Mouse (Mus musculus): Measurements from ENCODE around the gene Atcay. TPM values are rescaled to one million over a fixed set of nuclear protein-coding genes. Genes with fewer than 3 reads are reported as not detected.
A peak's percentile ranks its signal among the peaks of the same experiment; 100 is the strongest.

Gene Atcay
- polyA plus RNA-seq, 1 experiment, result 0.26 TPM

DNA sequence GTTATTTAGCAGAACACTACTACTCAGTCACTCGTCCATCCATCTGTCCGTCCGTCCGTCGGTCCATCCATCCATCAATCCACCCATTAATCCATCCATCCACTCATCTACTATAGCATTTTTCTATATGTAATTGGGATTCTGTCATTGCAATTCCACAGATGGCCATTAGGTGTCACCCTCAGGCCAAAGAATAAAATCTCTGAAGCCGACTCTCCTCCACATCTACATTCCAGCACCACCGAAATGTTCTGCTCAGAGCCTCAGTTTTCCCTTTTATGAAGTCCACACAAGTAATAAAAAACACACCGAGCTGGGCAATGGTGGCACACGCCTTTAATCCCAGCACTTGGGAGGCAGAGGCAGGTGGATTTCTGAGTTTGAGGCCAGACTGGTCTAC, 32.4 kb downstream of the Atcay start:
- TF ChIP-seq CTCF (IDR thresholded peaks at IDR 0.05; ENCODE audit: control insufficient read depth, insufficient read depth, insufficient replicate concordance, low read depth, low read length) (0 out of 2 replicates have a peak, but pooled peaks have one; percentile 17), POLR2A (IDR thresholded peaks at IDR 0.05; ENCODE audit: control insufficient read depth, low read depth, low read length) (no peak)
- H3K36me3 ChIP-seq (ENCODE audit: control insufficient read depth, insufficient read depth, low read length), result no peaks in the 10 kb centered on the region
- H3K27me3 ChIP-seq (ENCODE audit: control insufficient read depth, insufficient read depth, low read length), result no peaks in the 10 kb centered on the region
- no peak overlapping the region for H3K27ac ChIP-seq (ENCODE audit: control insufficient read depth, insufficient read depth, low read depth, low read length)
- peaks cover 16% of the 10 kb centered on the region for H3K4me1 ChIP-seq (ENCODE audit: control insufficient read depth, insufficient read depth, low read length)
- no peak overlapping the region for H3K4me3 ChIP-seq (ENCODE audit: control insufficient read depth, low read depth, low read length)

DNA sequence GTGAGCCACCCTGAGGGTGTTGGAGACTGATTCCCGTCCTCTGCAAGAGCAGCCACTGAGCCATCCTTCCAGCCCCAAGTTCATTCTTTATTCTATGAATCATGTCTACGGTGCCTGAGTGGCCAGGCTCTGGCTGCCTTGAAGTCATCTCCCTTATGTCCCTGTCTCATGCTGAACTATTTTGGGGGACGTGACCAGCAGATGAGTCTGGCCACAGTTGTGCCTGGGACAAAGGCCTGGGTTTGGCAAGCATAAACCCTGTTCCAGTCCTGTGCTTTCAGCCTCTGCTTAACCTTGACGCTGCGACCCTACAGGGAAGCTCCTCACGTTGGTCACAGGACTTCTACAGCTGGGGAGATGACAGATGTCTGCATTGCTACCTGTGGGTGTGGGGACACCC, 33.3 kb downstream of the Atcay start:
- peaks cover 20% of the 10 kb centered on the region for H3K4me1 ChIP-seq (ENCODE audit: control insufficient read depth, insufficient read depth, low read length)
- H3K36me3 ChIP-seq (ENCODE audit: control insufficient read depth, insufficient read depth, low read length), result no peaks in the 10 kb centered on the region
- no peak overlapping the region for H3K27ac ChIP-seq (ENCODE audit: control insufficient read depth, insufficient read depth, low read depth, low read length)
- H3K4me3 ChIP-seq (ENCODE audit: control insufficient read depth, low read depth, low read length), result no peak overlapping the region
- TF ChIP-seq CTCF (IDR thresholded peaks at IDR 0.05; ENCODE audit: control insufficient read depth, insufficient read depth, insufficient replicate concordance, low read depth, low read length) (no peak), POLR2A (IDR thresholded peaks at IDR 0.05; ENCODE audit: control insufficient read depth, low read depth, low read length) (no peak)
- H3K27me3 ChIP-seq (ENCODE audit: control insufficient read depth, insufficient read depth, low read length), result no peaks in the 10 kb centered on the region

DNA sequence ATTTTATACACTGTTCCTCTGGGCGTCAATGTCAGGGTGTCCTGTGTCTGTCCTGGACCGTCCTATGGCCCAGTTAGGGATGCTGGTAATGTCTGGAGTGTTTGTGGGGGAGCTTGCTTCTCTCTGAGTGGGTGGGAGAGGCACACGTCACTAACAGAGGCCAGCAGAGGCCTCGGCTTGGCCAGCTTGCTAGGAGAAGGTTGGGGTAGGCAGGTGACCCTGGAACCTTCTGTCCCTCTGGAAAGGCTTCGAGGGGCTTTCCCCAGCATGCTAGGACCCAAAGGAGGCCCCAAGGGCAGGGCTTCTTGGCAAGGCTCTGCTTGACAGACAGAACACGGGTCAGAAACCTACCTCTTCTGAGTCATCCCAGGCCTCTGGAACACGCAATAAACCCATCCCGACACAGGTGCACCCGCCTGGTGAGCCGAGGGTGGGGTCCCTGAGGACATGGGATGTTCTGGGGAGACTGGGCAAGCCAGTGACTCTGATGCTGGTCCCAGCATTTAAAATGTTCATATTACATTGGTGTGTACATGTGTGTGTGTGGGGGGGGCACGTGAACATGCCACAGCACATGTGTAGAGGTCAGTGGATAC, 34.1 kb downstream of the Atcay start:
- H3K36me3 ChIP-seq (ENCODE audit: control insufficient read depth, insufficient read depth, low read length), result no peaks in the 10 kb centered on the region
- no peak for TF ChIP-seq POLR2A (IDR thresholded peaks at IDR 0.05; ENCODE audit: control insufficient read depth, low read depth, low read length)
- TF ChIP-seq CTCF (IDR thresholded peaks at IDR 0.05; ENCODE audit: control insufficient read depth, insufficient read depth, insufficient replicate concordance, low read depth, low read length), result no peak
- H3K4me1 ChIP-seq (ENCODE audit: control insufficient read depth, insufficient read depth, low read length), result peaks cover 26% of the 10 kb centered on the region
- peak overlapping the region; percentile 88 for H3K4me3 ChIP-seq (ENCODE audit: control insufficient read depth, low read depth, low read length)
- no peak overlapping the region for H3K27ac ChIP-seq (ENCODE audit: control insufficient read depth, insufficient read depth, low read depth, low read length)
- H3K27me3 ChIP-seq (ENCODE audit: control insufficient read depth, insufficient read depth, low read length), result no peaks in the 10 kb centered on the region

DNA sequence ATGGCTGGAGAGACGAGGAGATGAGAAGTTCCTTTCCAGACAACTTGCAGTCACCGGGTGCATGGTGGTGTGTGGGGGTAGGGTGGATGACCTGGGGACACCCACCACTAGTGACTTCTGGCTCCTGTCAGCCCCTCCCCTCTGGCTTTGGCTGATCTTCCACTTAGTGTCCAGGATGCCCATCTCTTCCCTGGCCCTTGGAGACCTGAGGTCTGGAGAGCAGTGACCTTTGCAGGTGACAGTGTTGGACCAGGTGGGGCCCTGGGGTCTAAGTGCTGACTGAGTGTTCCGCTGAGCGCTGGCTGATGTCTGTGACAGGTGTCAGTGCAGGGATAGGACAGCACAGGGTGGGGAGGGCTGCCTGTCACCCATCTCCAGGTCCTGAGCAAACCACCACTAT, 35.3 kb downstream of the Atcay start:
- Histone ChIP-seq H3K4me1 (ENCODE audit: control insufficient read depth, insufficient read depth, low read length) (peaks cover 37% of the 10 kb centered on the region), H3K4me3 (ENCODE audit: control insufficient read depth, low read depth, low read length) (peak overlapping the region; percentile 88), H3K27me3 (ENCODE audit: control insufficient read depth, insufficient read depth, low read length) (no peaks in the 10 kb centered on the region), H3K36me3 (ENCODE audit: control insufficient read depth, insufficient read depth, low read length) (no peaks in the 10 kb centered on the region), H3K27ac (ENCODE audit: control insufficient read depth, insufficient read depth, low read depth, low read length) (peak overlapping the region; percentile 34)
- TF ChIP-seq POLR2A (IDR thresholded peaks at IDR 0.05; ENCODE audit: control insufficient read depth, low read depth, low read length) (no peak; the same call in 1 of the 2 replicates), CTCF (IDR thresholded peaks at IDR 0.05; ENCODE audit: control insufficient read depth, insufficient read depth, insufficient replicate concordance, low read depth, low read length) (no peak)

DNA sequence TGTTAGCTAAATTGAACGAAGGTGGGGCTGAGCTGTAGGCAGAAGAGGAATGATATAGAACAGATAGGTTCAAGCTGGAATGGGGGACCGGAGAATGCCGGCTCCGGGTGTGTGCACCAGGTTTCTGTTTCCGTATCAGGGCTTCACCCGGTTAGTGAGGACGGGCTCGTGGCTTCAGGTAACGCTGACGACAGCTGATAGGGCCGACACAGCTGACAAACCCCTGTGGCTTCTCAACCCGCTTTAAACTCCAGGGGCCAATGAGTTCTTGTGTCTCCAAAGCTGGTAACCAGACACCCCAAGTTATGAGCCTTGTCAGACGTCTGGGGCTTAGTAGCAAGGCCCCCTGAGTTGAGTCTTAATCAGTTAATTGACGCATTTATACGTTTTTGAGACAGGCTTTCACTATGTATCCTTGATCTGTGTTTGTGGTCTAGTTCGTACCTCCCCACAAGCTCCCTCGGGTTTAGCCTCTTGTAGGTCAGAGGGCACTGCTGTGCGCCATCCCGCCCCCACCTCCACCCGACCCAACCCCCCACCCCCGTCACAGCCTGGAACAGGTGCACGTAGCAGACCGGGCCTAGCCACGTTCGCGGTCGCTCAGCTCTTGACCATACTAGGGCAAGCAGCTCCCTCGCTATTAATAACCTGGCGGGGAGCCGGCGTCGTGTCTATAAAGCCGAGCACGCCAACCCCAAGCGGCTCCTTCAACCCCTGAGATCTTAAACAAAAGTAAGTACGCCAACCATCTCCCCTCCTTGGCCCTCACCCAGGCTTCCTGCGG, 36.5 kb downstream of the Atcay start:
- H3K36me3 ChIP-seq (ENCODE audit: control insufficient read depth, insufficient read depth, low read length), result no peaks in the 10 kb centered on the region
- H3K27ac ChIP-seq (ENCODE audit: control insufficient read depth, insufficient read depth, low read depth, low read length), result peak overlapping the region; percentile 61
- H3K4me3 ChIP-seq (ENCODE audit: control insufficient read depth, low read depth, low read length), result peak overlapping the region; percentile 88
- H3K4me1 ChIP-seq (ENCODE audit: control insufficient read depth, insufficient read depth, low read length), result peaks cover 45% of the 10 kb centered on the region
- TF ChIP-seq POLR2A (IDR thresholded peaks at IDR 0.05; ENCODE audit: control insufficient read depth, low read depth, low read length) (peak; percentile 61; the same call in 1 of the 2 replicates), CTCF (IDR thresholded peaks at IDR 0.05; ENCODE audit: control insufficient read depth, insufficient read depth, insufficient replicate concordance, low read depth, low read length) (no peak)
- H3K27me3 ChIP-seq (ENCODE audit: control insufficient read depth, insufficient read depth, low read length), result no peaks in the 10 kb centered on the region

DNA sequence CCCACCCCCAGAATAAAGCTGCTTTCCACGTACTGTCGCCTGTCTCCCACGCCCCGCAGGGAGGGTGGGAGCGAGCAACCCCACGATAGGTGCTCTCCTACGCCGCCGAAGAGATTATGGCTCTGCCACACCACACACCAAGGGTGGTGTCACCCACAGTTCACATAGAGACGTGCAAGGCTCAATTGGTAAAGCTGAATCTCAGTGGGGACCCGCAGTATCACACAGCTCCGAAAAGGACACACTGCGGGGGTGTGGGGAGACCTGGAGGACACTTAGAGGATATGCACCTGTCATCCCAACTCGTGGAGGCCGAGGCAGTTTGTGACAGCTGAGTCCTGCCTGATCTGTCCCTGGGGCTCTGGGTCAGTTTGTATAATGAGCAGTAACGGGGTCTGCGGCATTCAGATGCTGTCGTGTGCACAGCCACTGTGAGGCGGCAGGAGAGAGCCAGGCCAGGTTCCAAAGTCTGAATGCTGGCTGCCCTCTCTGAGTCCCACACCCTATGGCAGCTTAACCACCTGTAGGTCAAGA, 37.6 kb downstream of the Atcay start:
- Histone ChIP-seq H3K27ac (ENCODE audit: control insufficient read depth, insufficient read depth, low read depth, low read length) (peak overlapping the region; percentile 83), H3K27me3 (ENCODE audit: control insufficient read depth, insufficient read depth, low read length) (no peaks in the 10 kb centered on the region), H3K36me3 (ENCODE audit: control insufficient read depth, insufficient read depth, low read length) (no peaks in the 10 kb centered on the region), H3K4me1 (ENCODE audit: control insufficient read depth, insufficient read depth, low read length) (peaks cover 45% of the 10 kb centered on the region), H3K4me3 (ENCODE audit: control insufficient read depth, low read depth, low read length) (peak overlapping the region; percentile 85)
- no peak for TF ChIP-seq POLR2A (IDR thresholded peaks at IDR 0.05; ENCODE audit: control insufficient read depth, low read depth, low read length)
- TF ChIP-seq CTCF (IDR thresholded peaks at IDR 0.05; ENCODE audit: control insufficient read depth, insufficient read depth, insufficient replicate concordance, low read depth, low read length), result no peak

DNA sequence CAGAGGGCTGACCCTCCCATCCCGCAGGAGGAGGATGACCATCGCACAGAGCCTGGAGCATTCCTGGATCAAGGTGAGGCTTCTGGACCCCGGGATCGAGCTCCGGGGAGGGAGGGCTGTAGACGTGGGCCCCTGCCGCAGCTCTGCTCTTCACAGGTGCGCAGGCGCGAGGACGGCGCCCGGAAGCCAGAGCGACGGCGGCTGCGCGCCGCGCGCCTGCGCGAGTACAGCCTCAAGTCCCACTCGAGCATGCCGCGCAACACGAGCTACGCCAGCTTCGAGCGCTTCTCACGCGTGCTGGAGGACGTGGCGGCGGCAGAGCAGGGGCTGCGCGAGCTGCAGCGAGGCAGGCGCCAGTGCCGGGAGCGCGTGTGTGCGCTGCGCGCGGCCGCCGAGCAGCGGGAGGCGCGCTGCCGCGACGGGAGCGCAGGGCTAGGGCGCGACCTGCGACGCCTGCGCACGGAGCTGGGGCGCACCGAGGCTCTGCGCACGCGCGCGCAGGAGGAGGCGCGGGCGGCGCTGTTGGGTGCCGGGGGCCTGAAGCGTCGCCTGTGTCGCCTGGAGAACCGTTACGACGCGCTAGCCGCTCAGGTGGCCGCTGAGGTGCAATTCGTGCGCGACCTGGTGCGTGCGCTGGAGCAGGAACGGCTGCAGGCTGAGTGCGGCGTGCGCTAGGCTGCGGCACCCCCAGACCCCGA, 38.2 kb downstream of the Atcay start:
- Histone ChIP-seq H3K4me1 (ENCODE audit: control insufficient read depth, insufficient read depth, low read length) (peaks cover 44% of the 10 kb centered on the region), H3K27me3 (ENCODE audit: control insufficient read depth, insufficient read depth, low read length) (no peaks in the 10 kb centered on the region), H3K27ac (ENCODE audit: control insufficient read depth, insufficient read depth, low read depth, low read length) (peak overlapping the region; percentile 83), H3K4me3 (ENCODE audit: control insufficient read depth, low read depth, low read length) (peak overlapping the region; percentile 85), H3K36me3 (ENCODE audit: control insufficient read depth, insufficient read depth, low read length) (no peaks in the 10 kb centered on the region)
- no peak; the same call in 1 of the 2 replicates for TF ChIP-seq POLR2A (IDR thresholded peaks at IDR 0.05; ENCODE audit: control insufficient read depth, low read depth, low read length)
- TF ChIP-seq CTCF (IDR thresholded peaks at IDR 0.05; ENCODE audit: control insufficient read depth, insufficient read depth, insufficient replicate concordance, low read depth, low read length), result no peak

All from testis, adult 2 months (tissue).